Mouse (Mus musculus) gastrocnemius, postnatal 10 days (tissue): ENCODE results near the gene Carmil1. TPM values are rescaled to one million over a fixed set of nuclear protein-coding genes. Genes with fewer than 3 reads are reported as not detected.

Source experiments
- DNase-seq: peaks from one replicate; pipeline ENCODE4 v3.0.0; 2021; ENCODE audit warnings: mixed read lengths
- long read RNA-seq, 2 experiments: library from polyadenylated mRNA; stranded (forward); transcript quantifications; one replicate each; pipeline ENCODE4 v2.0.0; 2021
- total RNA-seq, 2 experiments: library from RNA; stranded (reverse); gene quantifications; 2 replicates each; pipeline ENCODE4 v1.2.3; 2021

Gene Carmil1
- 1 to 10 TPM; 4.5 to 7.9 TPM for total RNA-seq
- long read RNA-seq, experiment 1, partial matches to known transcripts, result 1 of 1 reads
- long read RNA-seq, experiment 1, other reads (novel, unspliced or antisense), result 0 of 1 reads
- long read RNA-seq, experiment 2, partial matches to known transcripts, result 0 of 2 reads
- long read RNA-seq, experiment 2, other reads (novel, unspliced or antisense), result 2 of 2 reads

DNA sequence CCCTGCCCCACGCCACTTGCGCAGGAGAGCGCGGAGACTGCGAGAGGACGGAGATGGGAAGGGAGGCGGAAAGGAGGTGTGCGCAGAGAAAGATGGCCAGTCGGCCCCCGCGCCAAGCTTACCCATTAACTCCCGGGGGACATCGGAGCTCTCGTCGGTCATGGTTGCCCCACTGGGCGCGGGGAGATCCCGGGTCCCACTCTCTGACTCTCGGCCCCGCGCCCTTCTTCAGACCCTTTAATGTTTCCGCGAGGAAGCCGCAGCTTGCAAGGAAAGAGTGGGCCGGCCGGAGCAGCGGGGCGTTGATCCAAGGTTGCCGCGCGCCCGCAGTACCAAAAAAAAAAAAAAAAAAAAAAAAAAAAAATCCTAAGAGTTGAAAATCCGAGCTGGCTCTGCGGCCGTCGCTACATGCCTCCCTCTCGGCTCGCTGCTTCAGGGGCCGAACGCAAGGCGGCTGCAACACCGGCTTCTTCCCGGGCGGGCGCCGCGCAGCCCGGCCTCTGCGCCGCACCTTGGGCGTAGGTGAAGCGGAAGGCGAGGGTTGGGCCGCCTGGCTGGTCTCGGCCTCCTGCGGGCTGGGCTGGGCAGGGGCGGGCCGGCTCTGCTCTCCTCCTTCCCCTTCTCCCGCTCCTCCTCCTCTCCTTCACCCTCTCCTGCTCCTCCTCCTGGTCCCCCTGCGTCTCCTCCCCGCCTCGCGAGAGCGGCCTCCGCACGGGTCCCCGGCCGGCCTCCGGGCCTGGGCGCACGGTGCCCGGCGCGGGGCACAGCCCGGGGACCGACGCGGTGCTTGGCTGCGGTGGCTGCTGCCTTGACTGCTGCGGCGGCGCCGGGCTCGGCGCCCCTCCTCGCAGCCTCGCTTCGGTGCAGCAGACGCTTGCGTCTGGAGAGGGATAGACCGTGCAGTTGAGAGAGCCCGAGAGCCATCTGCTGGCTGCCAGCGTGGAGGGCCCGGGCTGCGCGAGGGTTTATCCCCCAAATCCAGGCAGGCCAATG lies at the start of gene Carmil1:
Gene Carmil1 (minus strand): TSS at position 357 of the 993 bp plus-strand sequence.
- DNase-seq, result peak; percentile 70

DNA sequence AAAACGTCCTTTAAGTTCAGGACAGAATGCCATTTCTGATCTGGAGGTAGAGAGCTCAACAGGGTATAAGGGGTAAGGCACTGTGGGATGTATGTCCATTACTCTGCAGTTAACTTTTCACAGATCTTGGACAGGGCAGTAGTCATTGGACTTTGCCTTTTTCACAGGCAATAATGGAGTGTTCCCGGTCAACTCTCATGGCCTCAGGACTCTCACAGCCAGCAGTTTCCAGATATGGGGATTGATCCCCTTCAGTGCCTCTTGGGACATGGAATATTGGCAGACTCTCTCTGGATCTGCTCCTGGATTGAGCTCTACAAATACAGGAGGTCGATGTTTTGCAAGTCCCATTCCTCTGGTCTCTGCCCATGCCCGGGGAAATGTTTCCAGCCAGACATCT lies 49.5 kb upstream of the Carmil1 start:
- DNase-seq, result no peak

DNA sequence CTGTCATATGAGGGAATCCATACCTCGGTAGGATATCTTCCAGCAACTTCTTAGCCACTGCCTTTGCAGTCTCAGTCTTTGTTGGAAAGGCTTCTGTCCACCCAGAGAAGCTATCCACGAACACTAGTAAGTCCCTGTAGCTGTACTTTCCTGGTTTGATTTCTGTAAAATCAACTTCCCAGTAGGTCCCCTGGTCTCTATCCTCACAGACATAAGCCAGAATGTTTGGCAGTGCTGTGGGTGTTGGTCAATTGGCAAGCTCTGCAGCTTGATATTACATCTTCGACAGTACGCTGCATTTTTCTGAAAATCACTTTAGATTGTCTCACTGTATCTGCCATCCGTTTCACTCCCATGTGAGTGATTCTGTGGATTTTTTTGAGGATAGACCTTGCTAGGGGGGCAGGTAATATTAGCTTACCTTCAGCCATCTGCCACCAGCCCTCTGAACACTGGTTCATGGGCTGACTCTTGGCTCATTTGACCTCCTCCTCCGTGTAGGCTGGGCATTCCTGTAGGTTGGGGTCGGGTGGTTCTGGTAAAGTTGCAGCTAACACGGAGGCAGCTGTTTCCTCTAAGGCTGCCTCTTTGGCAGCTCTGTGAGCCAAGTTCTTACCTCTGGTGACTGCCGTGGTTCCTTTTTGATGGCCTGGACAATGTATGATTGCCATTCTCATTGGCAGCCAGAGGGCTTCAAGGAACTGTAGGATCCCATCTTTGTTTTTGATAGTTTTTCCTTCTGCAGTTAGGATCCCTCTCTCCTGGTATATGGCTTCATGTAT lies 47.6 kb upstream of the Carmil1 start:
- DNase-seq, result no peak

DNA sequence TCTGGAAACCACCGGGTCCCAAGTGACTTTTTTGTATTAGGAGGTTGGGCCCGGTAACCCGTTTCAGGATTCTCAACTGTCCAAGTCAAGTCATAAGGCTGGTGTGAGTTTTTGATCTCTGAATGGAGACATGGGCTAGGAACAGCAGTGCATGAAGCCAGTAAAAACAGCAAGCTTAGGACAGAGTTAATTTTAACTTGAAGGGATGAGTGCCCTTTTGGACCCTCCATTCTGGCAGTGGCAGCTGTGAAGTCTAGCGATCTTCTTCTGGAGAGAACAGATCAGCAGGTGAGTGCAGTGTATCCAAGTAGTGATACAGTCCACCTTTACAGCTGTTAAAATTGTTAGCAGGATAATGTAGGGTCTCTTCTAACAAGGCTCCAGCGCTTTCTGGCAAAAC lies 46.6 kb upstream of the Carmil1 start, which contains the start of gene Cmah:
Gene Cmah (plus strand): TSS at position 204 of the 400 bp plus-strand sequence.
- no peak for DNase-seq

DNA sequence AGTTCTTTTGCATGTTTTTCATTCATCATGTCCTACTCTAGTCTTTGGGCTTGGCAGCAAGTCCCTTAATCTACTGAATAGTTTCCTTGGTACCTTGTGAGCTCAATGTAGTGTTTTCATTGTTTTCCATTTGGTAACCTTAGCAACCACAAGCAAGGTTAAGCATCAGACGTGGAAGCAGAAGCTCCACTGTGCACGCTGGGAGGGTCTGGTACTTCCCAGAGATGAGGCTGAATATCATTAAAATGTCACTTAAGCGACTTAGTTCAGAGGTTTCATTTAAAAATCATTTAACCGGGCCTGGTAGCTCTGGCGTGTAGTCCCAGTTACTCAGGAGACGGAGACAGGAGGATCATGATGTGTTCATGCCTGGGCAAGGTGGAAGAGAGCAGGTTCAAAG lies 40.7 kb upstream of the Carmil1 start:
- no peak for DNase-seq

GRCm38 (mm10) chr13:24318618-24319017 lies 38.0 kb upstream of the Carmil1 start:
- DNase-seq, result no peak

DNA sequence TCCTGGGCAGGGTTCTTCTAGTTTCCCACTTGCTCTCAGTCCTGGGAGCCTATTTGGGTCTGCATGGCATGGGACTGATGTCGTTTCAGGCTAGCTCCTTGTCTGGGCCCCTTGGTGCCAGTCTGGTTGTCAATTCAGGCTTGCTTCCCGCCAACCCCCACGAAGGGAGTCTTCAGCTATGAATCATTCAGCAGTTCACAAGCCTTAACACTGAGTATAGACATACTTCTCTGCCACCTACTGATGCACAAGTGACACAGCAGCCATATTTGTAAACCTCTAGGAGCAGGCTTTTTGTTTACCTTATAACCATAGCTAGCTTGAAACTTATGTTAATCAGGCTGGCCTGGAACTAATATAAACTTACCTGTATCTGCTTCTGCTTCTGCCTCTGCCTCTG lies 36.0 kb upstream of the Carmil1 start:
- DNase-seq, result no peak

DNA sequence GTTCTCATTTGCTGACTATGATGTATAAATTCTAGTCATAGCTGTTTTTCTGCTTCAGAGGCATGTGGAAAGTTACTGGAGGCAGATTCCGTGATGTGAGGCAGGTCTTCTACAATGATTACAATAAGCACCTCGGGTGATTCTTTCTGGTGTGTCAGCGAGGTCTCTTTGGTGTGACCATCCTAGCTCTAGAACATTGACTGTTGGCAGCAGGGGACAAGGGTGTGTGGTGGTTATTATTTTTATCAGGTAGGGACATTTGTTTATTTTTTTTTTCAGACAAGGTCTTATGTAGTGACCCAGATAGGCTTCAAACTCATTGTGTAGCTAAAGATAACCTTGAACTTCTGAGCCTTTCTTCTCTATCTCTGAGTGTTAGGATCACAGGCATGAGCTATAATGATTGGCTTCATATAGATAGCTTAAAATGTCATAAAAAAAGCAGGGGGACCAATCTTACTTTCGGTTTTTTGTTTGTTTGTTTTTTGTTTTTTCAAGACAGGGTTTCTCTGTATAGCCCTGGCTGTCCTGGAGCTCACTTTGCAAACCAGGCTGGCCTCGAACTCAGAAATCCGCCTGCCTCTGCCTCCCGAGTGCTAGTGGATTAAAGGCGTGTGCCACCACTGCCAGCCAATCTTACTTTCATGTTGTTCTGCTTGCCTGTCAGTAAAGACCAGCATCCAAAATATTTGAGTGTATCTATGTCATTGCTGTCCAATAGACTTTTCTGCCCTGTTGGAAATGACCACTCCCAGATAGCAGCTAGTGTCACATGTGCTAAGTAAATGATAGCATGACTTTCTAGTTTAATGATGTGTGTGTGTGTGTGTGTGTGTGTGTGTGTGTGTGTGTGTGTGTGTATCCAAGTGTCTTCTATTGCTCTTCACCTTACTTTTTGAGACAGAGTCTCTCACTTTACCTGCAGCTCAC lies 30.7 kb upstream of the Carmil1 start:
- DNase-seq, result no peak

DNA sequence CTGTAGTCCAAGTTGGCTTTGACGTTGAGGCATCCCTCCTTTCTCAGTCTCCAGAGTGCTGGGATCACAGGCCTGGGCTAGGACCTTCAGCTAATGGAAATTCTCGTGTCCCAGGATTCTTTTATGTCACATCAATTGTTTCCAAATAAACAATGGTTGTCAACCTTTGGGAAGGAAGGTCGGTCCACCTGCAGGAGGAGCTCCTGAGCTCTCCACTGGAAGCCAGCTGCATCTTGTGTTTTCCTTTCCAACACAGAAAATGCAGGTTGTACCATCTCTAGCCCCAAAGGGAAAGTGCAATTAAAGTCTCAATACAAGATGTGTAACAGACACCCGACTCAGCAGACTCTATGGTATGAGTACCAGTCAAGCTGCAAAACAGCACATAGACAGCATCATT lies 25.7 kb upstream of the Carmil1 start:
- no peak for DNase-seq

DNA sequence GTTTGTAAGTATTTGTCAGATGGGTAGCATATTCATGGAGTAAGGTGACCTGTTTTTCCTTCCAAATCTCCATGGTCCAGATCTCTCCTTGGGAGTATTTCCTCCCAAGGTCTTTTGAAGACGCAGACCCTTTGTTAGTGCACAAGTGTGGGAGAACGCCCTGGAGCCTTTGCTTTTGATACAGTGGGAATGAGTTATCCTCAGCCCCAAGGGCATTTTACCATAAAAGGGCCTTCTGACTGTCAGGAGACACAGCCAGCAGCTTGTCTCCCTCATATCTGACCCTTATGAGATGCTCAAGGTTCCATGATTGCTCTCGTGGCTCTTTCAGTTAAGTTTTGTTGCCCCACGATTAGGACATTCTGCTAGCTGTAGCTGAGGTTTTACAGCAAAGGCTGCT lies 24.9 kb upstream of the Carmil1 start:
- DNase-seq, result no peak

DNA sequence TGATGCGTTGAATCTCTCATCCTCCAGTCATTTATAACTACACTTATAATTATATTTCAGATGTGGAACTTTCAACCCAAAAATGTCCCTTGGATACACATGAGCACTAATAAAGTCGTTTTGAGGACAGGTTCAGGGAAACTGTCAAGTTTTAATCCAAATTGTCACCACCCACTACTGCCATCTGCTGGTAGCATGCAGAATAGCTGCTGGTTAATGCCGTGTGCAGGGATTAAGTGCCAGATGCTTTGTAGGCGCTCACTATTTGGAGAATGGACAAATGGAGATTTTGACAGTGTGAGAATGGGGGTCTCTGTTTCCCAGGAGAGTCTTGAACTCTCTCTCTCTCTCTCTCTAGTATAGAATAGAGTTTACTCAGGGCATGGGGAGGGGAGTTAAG lies 16.7 kb upstream of the Carmil1 start:
- peak; percentile 48 for DNase-seq

- DNase-seq, result no peak
These were observed 6.8 kb upstream of the Carmil1 start for GRCm38 (mm10) chr13:24287381-24287780.

- DNase-seq, result no peak
These were observed 695 bp downstream of the Carmil1 start for GRCm38 (mm10) chr13:24279762-24280438.

DNA sequence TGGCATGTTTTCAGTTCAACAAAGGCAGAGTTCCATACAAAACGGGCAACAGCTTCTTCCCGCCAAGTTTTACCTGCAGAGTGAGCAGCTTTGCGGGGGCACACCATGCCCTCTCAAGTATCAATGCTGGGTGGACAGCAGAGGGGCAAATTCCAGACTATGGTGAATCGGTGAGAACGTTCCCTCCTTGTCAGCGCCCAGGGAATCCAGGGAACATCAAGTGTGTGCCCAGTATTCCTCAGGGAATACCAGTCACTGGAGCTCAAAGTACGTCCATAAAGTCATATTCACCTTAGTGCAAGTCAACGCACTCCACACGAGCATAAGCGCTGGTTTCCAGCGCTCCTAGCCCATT lies 1.2 kb downstream of the Carmil1 start:
- DNase-seq, result no peak

DNA sequence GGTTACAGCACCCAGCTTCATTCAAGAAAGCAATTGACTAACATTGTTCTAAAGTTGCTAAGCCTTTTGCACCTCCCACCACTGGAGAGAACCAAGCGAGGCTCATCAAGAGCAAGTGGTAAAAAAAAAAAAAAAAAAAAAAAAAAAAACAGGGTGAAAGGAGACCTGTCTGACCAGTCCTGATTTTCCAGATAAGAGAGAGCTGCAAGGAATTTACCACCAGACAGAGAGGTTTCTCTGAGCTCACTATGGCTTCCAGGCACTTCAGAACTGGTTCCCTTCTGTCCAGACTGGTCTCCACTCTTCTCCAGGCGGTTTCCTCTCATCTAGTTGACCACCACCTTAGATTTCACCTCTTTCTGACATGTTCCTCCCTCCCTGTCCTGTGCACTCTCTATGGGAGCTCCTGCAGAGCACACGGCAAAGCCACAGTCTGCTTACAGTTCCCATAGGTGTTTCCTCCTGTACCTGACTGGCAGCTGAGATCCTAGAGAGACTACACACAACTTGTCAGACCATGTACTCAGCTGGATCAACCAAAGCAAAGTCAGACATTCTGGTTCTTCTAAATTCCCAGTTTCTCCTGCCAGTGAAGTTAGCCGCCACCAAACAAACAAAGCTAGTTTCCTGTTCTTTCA lies 7.7 kb downstream of the Carmil1 start:
- no peak for DNase-seq

GRCm38 (mm10) chr13:24269100-24269465 lies 11.5 kb downstream of the Carmil1 start:
- no peak for DNase-seq

- no peak for DNase-seq
These were observed 12.1 kb downstream of the Carmil1 start for GRCm38 (mm10) chr13:24268355-24269099.

DNA sequence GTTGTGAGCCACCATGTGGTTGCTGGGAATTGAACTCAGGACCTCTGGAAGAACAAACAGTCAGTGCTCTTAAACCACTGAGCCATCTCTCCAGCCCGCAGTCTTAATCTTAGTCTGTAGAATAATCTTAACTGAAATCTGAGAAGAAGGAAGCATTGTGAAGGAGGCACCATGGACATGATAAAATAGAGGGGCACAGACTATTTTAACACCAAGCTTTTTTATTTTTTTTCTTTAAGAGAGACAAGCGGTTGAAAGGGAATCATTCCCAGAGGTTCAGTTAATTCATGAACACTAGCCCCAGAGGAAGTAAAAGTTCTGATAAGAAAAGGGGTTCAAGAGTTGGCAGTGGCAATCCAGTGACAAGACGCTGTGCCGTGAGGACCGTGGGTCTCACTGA lies 15.8 kb downstream of the Carmil1 start:
- no peak for DNase-seq

- no peak for DNase-seq
These were observed 17.0 kb downstream of the Carmil1 start for GRCm38 (mm10) chr13:24263560-24263959.
